Mouse (Mus musculus): ENCODE results near the gene Metap1d.

Metap1d gene

GRCm38 (mm10) chr2:71453161-71453916 is at the start of gene Metap1d:
Gene Metap1d, plus strand, starts transcription at chr2:71453276.
- peak; percentile 95 for DNase-seq

GRCm38 (mm10) chr2:71405613-71406012 is 47.5 kb upstream of the Metap1d start:
- DNase-seq: no peak

GRCm38 (mm10) chr2:71418760-71419280 is 34.3 kb upstream of the Metap1d start:
- DNase-seq: no peak

- DNase-seq: no peak
These were observed 33.7 kb upstream of the Metap1d start for GRCm38 (mm10) chr2:71419408-71419807.

DNA sequence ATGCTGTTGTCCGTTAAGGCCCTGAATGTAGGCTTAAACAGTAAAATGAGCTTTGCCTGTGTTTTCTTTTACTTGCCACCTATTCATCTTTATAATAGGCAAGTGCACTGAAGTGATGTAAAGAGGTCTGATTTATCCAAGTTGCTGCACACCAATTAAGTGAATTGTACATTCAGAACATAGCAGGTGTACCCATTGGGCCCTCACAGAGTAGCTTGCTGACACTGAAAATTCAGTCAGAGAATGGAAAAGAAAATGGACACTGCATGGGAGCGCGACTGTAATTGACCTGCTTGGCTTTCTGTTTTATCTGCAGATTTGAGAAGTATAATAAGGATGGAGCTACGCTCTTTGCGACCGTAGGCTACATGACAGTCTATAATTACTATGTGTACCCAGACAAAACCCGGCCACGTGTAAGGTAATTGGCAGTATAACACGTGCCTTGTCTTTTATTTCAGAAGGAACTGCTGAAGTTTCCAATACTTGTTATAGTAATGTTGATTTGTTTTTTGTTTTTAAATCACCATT is 32.1 kb upstream of the Metap1d start:
- no peak for DNase-seq

GRCm38 (mm10) chr2:71424545-71424944 is 28.5 kb upstream of the Metap1d start:
- no peak for DNase-seq

DNA sequence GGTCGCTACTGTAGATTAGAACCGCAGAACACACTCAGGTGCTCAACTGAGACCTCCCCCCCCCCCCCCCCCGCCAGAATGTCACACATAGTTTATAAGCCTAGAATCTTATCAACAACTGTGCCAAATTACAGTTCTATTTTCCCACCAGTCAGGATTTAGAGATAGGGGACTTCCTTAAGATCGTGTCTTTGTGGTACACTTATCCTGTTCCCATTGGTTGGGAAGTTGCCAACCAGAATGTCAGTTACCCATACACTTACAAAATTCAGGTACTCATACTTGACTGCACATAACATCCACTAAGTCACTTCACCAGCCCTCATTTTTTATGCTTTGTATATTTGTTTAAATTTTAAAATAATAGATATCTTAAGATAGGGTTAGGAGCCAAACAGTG is 17.6 kb upstream of the Metap1d start:
- no peak for DNase-seq

DNA sequence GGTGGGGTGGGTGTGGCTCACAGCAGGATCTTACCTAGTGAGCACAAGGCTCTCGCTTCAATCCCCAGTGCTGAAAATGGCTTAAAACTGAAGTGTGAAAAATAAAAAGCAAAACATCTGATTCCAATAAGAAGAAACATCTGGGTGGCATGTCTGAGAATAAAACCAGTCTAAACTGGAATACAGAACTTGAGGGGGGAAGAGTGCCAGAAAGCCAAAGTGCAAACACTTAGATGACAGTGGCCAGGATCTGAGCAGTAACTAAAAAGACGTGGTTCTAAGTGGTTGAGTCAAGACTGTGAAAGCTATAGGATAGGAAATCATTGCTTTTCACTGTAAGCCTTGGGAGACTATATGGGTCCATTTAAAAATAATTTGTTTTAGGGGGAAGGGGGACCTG is 9.7 kb upstream of the Metap1d start:
- no peak for DNase-seq

GRCm38 (mm10) chr2:71445536-71446196 is 7.4 kb upstream of the Metap1d start:
- no peak for DNase-seq

DNA sequence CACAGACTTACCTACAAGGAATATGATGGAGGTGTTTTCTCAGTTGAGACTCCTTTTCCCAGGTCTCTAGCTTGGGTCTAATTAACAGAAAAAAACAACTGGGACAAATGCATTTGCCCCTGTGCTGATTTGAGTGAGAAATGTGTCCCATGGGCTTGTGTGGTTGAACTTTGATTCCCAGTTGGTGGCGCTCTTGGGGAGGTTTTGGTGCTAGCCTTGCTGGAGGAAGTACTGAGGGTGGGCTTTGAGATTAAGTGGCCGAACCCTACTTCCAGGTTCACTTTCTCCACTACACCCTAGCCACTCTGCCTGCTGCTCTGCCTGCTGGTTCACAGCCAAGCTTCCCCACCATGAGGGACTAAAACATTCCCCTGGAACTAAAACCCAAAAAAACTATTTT is 3.5 kb upstream of the Metap1d start:
- DNase-seq: peak; percentile 17

GRCm38 (mm10) chr2:71451761-71452160 is 1.3 kb upstream of the Metap1d start:
- DNase-seq: no peak

DNA sequence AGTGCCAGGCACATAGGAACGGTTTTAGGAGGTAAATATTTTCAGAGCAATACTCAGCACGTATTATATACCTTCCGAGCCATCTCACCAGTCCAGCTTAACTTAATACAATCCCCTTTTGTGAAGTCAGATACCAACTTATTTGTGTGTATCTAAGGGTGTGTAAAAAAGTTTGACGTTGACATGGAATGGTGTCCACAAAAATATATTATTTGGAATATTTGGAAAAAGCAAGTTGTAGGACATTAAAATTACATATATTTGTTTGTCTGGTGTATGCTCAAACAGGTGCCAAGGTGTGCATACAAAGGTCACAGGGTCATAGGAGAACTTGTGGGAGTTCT is 813 bp downstream of the Metap1d start:
- no peak for DNase-seq

- DNase-seq: no peak
These were observed 5.5 kb downstream of the Metap1d start for GRCm38 (mm10) chr2:71458624-71459023.

DNA sequence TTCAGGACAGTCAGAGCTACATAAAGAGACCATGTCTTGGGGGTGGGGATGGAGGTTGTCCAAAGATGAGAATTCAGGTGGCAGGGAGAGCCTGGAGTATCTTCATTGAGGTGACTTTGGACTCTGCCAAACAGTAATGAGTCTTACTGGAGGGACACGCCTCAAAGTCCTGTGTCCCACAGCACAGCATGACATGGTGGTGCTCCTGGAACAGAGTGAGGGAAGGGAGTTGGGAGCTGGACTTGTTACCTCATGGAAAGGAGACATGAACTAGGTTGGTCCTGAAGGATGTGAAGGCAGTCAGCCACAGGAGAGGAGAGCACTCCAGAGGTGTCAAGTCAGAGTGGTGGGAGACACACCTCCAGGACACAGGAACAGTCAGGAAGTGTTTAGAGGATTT is 6.6 kb downstream of the Metap1d start:
- no peak for DNase-seq

GRCm38 (mm10) chr2:71461139-71461538 is 8.1 kb downstream of the Metap1d start:
- no peak for DNase-seq

DNA sequence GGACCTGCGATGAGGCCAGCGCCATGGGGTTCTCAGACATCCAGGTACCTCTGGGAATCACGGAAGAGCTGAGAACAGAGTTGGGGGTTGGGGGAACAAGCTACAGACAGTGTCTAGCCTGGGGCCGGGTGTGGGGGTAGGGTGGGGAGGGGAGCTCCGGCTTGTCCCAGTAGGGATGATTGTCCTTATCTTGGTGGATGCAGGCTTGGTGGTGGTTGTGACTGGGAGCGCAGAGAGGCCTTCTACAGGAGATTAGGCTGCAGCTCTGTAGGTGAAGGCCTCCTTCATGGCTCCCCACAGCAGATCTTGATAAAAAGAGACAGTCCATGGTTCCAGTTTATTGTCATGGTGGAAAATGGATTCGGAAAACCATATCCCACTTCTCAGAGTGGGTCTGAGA is 8.5 kb downstream of the Metap1d start:
- no peak for DNase-seq

- DNase-seq: no peak
These were observed 9.0 kb downstream of the Metap1d start for GRCm38 (mm10) chr2:71462066-71462465.

DNA sequence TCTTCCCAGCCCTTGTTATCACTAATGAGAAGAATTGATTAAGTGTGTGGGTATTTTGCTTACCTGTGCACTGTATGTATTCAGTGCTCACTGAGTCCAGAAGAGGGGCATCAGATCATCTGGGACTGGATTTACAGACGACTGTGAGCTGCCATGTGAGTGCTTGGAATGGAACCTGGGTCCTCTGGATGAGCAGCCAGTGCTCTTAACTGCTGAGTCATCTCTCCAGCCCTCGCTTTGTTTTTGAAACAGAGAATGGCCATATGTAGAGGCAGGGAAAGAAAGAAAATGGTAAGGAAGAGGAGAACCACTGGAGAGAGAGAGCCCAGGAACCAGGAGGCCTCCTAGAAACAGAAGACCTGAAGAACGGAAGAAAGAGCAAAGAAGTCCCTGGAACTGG is 9.5 kb downstream of the Metap1d start:
- no peak for DNase-seq

GRCm38 (mm10) chr2:71466103-71466502 is 13.0 kb downstream of the Metap1d start:
- no peak for DNase-seq

- DNase-seq: no peak
These were observed 13.9 kb downstream of the Metap1d start for GRCm38 (mm10) chr2:71466861-71467450.

- DNase-seq: no peak
These were observed 18.0 kb downstream of the Metap1d start for GRCm38 (mm10) chr2:71471094-71471493.

- DNase-seq: no peak
These were observed 20.8 kb downstream of the Metap1d start for GRCm38 (mm10) chr2:71473830-71474229.

- no peak for DNase-seq
These were observed 21.3 kb downstream of the Metap1d start for GRCm38 (mm10) chr2:71474345-71474744.

- no peak for DNase-seq
These were observed 22.2 kb downstream of the Metap1d start for GRCm38 (mm10) chr2:71475311-71475710.
